Mouse (Mus musculus) forebrain, postnatal 0 days (tissue): ENCODE data around the gene Enoph1. TPM values are rescaled to one million over a fixed set of nuclear protein-coding genes. Genes with fewer than 3 reads are reported as not detected.
A peak's percentile ranks its signal among the peaks of the same experiment; 100 is the strongest.

ENCODE experiments used
- ATAC-seq: fragments of 200-750 bp; cut with Nextera tagmentation; 2 replicates; pipeline ENCODE4 v1.8.0; 2017; ENCODE audit warnings: mild to moderate bottlenecking, moderate library complexity
- DNase-seq: peaks from one replicate; pipeline ENCODE4 v3.0.0-alpha.2; 2015
- H3K27ac ChIP-seq: fragments of 300-500 bp; sonication (generic); 2 replicates; pipeline ENCODE4 v1.5.1; 2014; ENCODE audit warnings: low read depth, mild to moderate bottlenecking, antibody characterized with exemption, low read length, moderate library complexity, mixed read lengths
- H3K27me3 ChIP-seq: fragments of 300-500 bp; sonication (generic); 2 replicates; pipeline ENCODE4 v1.6.1; 2014; ENCODE audit warnings: mild to moderate bottlenecking, low read length, mixed read lengths; ENCODE audit not compliant: insufficient read depth
- H3K36me3 ChIP-seq: fragments of 300-500 bp; sonication (generic); 2 replicates; pipeline ENCODE4 v1.6.1; 2014; ENCODE audit warnings: mild to moderate bottlenecking, moderate library complexity; ENCODE audit not compliant: insufficient read depth
- H3K4me1 ChIP-seq: fragments of 300-500 bp; sonication (generic); 2 replicates; pipeline ENCODE4 v1.6.1; 2014; ENCODE audit warnings: antibody characterized with exemption; ENCODE audit not compliant: insufficient read depth
- H3K4me2 ChIP-seq: fragments of 300-500 bp; sonication (generic); 2 replicates; pipeline ENCODE4 v1.6.1; 2014; ENCODE audit warnings: low read depth, mild to moderate bottlenecking, moderate library complexity
- H3K4me3 ChIP-seq: fragments of 300-500 bp; sonication (generic); 2 replicates; pipeline ENCODE4 v1.5.1; 2014; ENCODE audit warnings: low read depth, low read length, mixed read lengths
- H3K9ac ChIP-seq: fragments of 300-500 bp; sonication (generic); 2 replicates; pipeline ENCODE4 v1.6.1; 2014; ENCODE audit warnings: mild to moderate bottlenecking
- H3K9me3 ChIP-seq: fragments of 300-500 bp; sonication (generic); 2 replicates; pipeline ENCODE4 v1.6.1; 2016; ENCODE audit warnings: low read length
- CTCF ChIP-seq: sonication (generic); IDR thresholded peaks from 2 replicates; pipeline ENCODE4 v1.5.1; 2016; ENCODE audit warnings: antibody characterized with exemption, control low read depth, low read depth
- WGBS: fragments of 180-500 bp; shearing (Covaris S2); extraction: QIAGEN DNeasy Blood & Tissue Kit; methylation state at CpG from one replicate; pipeline ENCODE4 v1.1.7; 2014; 5-methylcytosine and 5-hydroxymethylcytosine counted together
- polyA plus RNA-seq: library from polyadenylated mRNA; unstranded; fragments of >200 nt; fragmentation: Nextera tagmentation; extraction: Ambion mirVana; gene quantifications from 2 replicates; pipeline ENCODE4 v1.2.1, GENCODE M21; 2015
- total RNA-seq: library from RNA; depleted of rRNA; stranded (reverse); fragments of >200 nt; gene quantifications from 2 replicates; pipeline ENCODE4 v1.2.3, GENCODE M21; 2014

Enoph1 gene
- total and polyA plus RNA-seq, 2 experiments from 2014 or later, result 58.6 to 67.6 TPM

GRCm38 (mm10) chr5:100085097-100085496, 45.3 kb downstream of the Enoph1 start:
- H3K36me3 ChIP-seq, result no peaks in the 10 kb centered on the region; the same call in 1 of the 2 replicates
- TF ChIP-seq CTCF, result no peak
- H3K9me3 ChIP-seq, result no peaks in the 10 kb centered on the region
- H3K27ac ChIP-seq, result peak overlapping the region; percentile 22; the same call in 1 of the 2 replicates
- no peaks in the 10 kb centered on the region for H3K27me3 ChIP-seq
- DNase-seq (peak; percentile 66), ATAC-seq (0 out of 2 replicates have a peak, but pooled peaks have one; percentile 14)
- no peak overlapping the region for H3K4me2 ChIP-seq
- H3K9ac ChIP-seq, result no peak overlapping the region
- WGBS, result 40% methylated on average over 8 of the region's 8 CpGs
- H3K4me3 ChIP-seq, result no peak overlapping the region
- H3K4me1 ChIP-seq, result no peaks in the 10 kb centered on the region

- 17% methylated on average over 12 of the region's 12 CpGs for WGBS
- H3K4me2 ChIP-seq, result peak overlapping the region; percentile 29; the same call in 1 of the 2 replicates
- H3K27me3 ChIP-seq, result no peaks in the 10 kb centered on the region
- H3K36me3 ChIP-seq, result no peaks in the 10 kb centered on the region; the same call in 1 of the 2 replicates
- H3K27ac ChIP-seq, result peak overlapping the region; percentile 70; the same call in 1 of the 2 replicates
- peaks cover 9% of the 10 kb centered on the region; the same call in 1 of the 2 replicates for H3K4me1 ChIP-seq
- DNase-seq (no peak), ATAC-seq (peak; percentile 52)
- H3K9ac ChIP-seq, result no peak overlapping the region
- H3K9me3 ChIP-seq, result no peaks in the 10 kb centered on the region
- TF ChIP-seq CTCF, result no peak
- no peak overlapping the region for H3K4me3 ChIP-seq
Measured at GRCm38 (mm10) chr5:100090515-100091262, 50.9 kb downstream of the Enoph1 start.

GRCm38 (mm10) chr5:100091263-100091594, 51.4 kb downstream of the Enoph1 start:
- Histone ChIP-seq H3K4me2 (peak overlapping the region; percentile 29), H3K9me3 (no peaks in the 10 kb centered on the region), H3K4me3 (0 out of 2 replicates have a peak overlapping the region, but pooled peaks have one; percentile 3), H3K4me1 (peaks cover 9% of the 10 kb centered on the region; the same call in 1 of the 2 replicates), H3K27ac (peak overlapping the region; percentile 70), H3K9ac (no peak overlapping the region), H3K36me3 (no peaks in the 10 kb centered on the region; the same call in 1 of the 2 replicates), H3K27me3 (no peaks in the 10 kb centered on the region)
- ATAC-seq (peak; percentile 62), DNase-seq (peak; percentile 70)
- no peak for TF ChIP-seq CTCF
- 15% methylated on average over 10 of the region's 10 CpGs for WGBS

- peak overlapping the region; percentile 29 for H3K4me2 ChIP-seq
- 8% methylated on average over 17 of the region's 17 CpGs for WGBS
- TF ChIP-seq CTCF, result no peak
- no peaks in the 10 kb centered on the region for H3K9me3 ChIP-seq
- H3K27ac ChIP-seq, result peak overlapping the region; percentile 70
- no peaks in the 10 kb centered on the region; the same call in 1 of the 2 replicates for H3K36me3 ChIP-seq
- DNase-seq (no peak), ATAC-seq (peak; percentile 77)
- H3K9ac ChIP-seq, result no peak overlapping the region
- H3K27me3 ChIP-seq, result no peaks in the 10 kb centered on the region
- H3K4me1 ChIP-seq, result peaks cover 9% of the 10 kb centered on the region; the same call in 1 of the 2 replicates
- 0 out of 2 replicates have a peak overlapping the region, but pooled peaks have one; percentile 3 for H3K4me3 ChIP-seq
Measured at GRCm38 (mm10) chr5:100091602-100092001, 51.8 kb downstream of the Enoph1 start.

GRCm38 (mm10) chr5:100096955-100097354, 57.2 kb downstream of the Enoph1 start:
- ATAC-seq, result no peak
- Histone ChIP-seq H3K27ac (no peak overlapping the region), H3K4me3 (no peak overlapping the region), H3K4me2 (no peak overlapping the region), H3K36me3 (no peaks in the 10 kb centered on the region), H3K4me1 (no peaks in the 10 kb centered on the region), H3K27me3 (no peaks in the 10 kb centered on the region), H3K9me3 (no peaks in the 10 kb centered on the region), H3K9ac (no peak overlapping the region)
- DNase-seq, result no peak
- 66% methylated on average over 5 of the region's 5 CpGs for WGBS
- TF ChIP-seq CTCF, result no peak

GRCm38 (mm10) chr5:100097967-100098366, 58.2 kb downstream of the Enoph1 start:
- WGBS, result 91% methylated on average over 4 of the region's 4 CpGs
- Histone ChIP-seq H3K4me3 (no peak overlapping the region), H3K36me3 (no peaks in the 10 kb centered on the region), H3K27me3 (no peaks in the 10 kb centered on the region), H3K9me3 (no peaks in the 10 kb centered on the region), H3K4me2 (no peak overlapping the region), H3K9ac (no peak overlapping the region), H3K27ac (no peak overlapping the region), H3K4me1 (no peaks in the 10 kb centered on the region)
- no peak for DNase-seq
- TF ChIP-seq CTCF, result no peak
- no peak for ATAC-seq

GRCm38 (mm10) chr5:100102395-100102794, 62.6 kb downstream of the Enoph1 start:
- Histone ChIP-seq H3K4me2 (no peak overlapping the region), H3K27me3 (no peaks in the 10 kb centered on the region), H3K4me3 (no peak overlapping the region), H3K9me3 (no peaks in the 10 kb centered on the region), H3K4me1 (no peaks in the 10 kb centered on the region), H3K36me3 (no peaks in the 10 kb centered on the region), H3K9ac (no peak overlapping the region), H3K27ac (no peak overlapping the region)
- whole genome bisulfite sequencing, result 89% methylated on average over 1 of the region's 1 CpGs
- TF ChIP-seq CTCF, result no peak
- no peak for ATAC-seq
- DNase-seq, result no peak
